Mouse (Mus musculus): ENCODE measurements around the gene Ywhah.
"Not testable (repeated sequence)": the region's sequence is repeated elsewhere in the genome, so short reads cannot be mapped to it uniquely, and the experiment has no call there.

Ywhah gene

GRCm38 (mm10) chr5:33011132-33012106, 7.2 kb upstream of the Ywhah start:
- no peak for DNase-seq (ENCODE audit: low read depth)

GRCm38 (mm10) chr5:33014096-33014495, 4.5 kb upstream of the Ywhah start:
- DNase-seq (ENCODE audit: low read depth): no peak

- no peak for DNase-seq (ENCODE audit: low read depth)
Measured at GRCm38 (mm10) chr5:33015579-33015978, 3.0 kb upstream of the Ywhah start.

- no peak for DNase-seq (ENCODE audit: low read depth)
Measured at GRCm38 (mm10) chr5:33018189-33018560, 441 bp upstream of the Ywhah start.

DNA sequence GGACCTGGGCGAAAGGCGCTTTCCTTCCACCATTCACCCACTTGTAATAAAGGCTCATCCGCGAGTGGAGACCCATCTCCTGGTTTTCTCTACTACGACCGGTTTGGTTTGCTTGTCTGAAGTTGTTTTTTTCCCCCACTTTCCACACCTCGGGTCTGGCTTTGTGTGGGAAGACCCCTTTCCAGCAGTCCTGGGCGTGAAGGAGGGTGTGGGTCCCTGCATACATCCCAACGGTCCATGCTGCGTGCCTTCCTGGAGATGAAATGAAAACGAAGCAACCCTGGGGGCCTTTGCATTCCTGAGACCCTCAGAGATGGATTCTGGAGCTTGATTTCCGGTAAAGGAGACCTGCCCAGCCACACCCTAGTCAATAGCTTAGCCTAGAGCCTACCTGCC, 808 bp downstream of the Ywhah start:
- DNase-seq (ENCODE audit: low read depth): no peak

- DNase-seq (ENCODE audit: low read depth): peak; percentile 81
Measured at GRCm38 (mm10) chr5:33021622-33022021, 3.0 kb downstream of the Ywhah start.

DNA sequence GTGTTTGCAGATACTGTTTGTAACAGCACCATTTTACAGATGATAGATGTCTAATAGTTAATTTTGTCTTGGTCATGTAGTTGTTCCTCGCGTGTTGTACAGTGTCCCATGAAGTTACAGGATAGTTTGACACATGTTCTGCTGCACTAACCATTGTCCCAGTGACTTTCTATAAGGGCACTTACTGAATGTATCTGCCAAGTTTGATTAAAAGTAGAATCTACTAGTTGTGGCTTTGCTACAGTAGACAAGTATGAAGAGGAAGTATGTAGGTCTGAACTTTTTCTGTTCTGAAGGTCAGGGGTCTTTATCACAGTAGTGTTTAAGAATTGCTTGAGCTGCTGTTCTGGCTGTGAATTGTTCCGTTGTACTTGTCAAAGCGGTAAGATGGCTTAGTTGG, 4.7 kb downstream of the Ywhah start:
- no peak for DNase-seq (ENCODE audit: low read depth)

DNA sequence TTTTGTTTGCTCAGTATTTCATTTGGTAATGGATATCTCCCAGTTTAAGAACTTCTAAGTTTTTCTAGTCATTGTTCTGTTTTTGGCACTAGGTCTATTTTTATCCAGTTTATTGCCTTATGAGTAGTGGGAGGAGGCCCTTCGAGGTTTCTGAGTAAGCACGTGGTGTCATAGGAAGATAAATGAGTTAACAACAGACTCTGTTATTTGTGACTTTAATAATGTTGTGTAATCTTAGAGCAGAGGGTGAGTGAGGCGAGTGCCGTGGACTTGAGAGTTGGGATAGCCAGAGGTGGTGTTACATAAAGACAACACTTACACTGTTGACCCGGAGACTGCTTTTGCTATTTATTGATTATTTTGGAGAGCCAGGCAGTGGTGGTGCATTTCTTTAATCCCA, 5.9 kb downstream of the Ywhah start:
- DNase-seq (ENCODE audit: low read depth): peak; percentile 70

GRCm38 (mm10) chr5:33028656-33029055, 10.0 kb downstream of the Ywhah start:
- DNase-seq (ENCODE audit: low read depth): no peak

DNA sequence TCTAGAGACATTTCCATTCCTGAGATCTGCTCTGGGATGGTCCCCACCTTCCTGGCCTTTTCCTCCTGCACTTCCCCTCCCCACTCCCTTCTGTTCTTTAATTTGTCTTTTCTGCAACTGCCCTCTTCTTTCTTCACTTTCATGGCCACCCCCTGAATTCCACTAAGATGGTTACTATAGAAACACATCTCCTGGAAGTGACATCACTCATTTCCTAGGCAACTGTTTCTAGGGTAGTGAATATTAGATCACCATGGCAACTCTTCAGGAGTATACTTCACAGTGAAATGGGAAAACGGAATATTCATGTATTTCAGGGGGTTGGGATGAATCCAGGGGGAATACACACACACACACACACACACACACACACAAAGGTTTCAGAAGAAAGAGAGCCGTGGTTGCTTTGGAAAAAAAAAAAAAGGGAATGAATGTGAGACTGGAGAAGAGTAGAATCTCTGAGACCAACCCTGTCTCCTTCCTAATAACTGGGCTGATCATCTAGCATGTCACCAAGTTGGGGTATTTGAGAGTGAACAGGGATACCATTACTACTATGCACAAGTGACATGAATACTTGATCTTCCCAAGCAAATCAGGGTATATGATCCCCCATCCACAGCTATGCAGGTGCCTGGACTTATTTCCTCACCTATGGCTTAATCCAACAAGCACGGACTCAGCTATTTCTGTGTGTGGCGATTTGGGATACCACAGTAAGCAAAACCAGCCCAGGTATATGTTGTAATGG, 12.0 kb downstream of the Ywhah start:
- DNase-seq (ENCODE audit: low read depth): peak; percentile 18

DNA sequence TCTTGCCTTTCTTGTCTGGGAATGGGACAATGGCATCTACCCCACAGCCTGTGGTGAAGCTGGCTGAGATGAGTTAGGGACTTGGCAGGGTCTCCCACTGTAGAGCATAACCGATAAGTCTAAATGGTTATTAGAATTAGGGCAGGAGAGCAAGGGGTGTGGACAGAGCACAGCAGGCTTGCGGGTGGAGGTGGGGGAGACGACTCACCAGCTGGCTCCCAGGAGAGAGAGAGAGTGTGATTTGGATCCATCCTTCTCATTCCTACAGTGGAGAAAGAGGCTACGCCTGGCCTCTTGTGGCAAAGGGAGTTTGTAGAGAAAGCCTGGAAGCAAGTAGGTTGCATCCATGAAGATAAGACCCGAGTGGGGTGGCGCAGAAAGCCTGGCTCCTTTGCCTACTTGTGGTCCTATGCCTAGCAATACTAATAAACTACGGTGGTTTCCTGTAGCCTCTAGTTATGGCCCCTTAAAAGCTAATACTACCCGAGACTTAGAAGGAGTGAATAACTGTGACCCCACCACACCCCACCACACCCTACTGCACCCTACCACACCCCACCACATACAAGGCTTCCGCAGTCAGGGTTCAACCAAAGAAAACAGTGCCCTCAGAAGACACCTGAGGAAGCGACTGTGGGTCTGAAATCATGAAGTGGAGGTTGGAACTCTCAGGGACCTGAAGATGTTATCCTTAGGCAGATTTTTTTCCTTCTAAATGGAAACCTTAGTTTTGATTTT, 13.6 kb downstream of the Ywhah start:
- no peak for DNase-seq (ENCODE audit: low read depth)

DNA sequence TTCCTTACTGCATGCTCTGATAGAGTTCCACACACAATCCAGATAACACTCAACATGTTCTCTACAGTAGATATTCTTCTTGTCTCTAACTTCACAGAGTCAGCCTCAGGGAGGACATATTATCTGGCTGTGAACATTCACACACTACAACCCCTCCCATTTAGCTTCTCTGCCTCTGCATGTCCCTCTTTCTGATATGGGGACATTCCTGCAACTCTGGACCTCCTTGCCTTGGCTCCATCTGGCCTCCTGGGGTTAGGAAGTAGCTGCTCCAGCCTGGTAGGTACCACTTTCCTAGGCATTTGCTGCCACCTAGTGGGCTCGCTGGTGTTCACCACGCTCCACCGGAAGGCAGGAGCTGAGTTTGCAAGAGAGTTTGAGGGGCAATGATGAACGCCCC, 14.5 kb downstream of the Ywhah start:
- DNase-seq (ENCODE audit: low read depth): peak; percentile 90

GRCm38 (mm10) chr5:33033633-33034032, 15.0 kb downstream of the Ywhah start:
- DNase-seq (ENCODE audit: low read depth): not testable (repeated sequence)

GRCm38 (mm10) chr5:33034100-33034499, 15.5 kb downstream of the Ywhah start:
- DNase-seq (ENCODE audit: low read depth): peak; percentile 35

GRCm38 (mm10) chr5:33034916-33035315, 16.3 kb downstream of the Ywhah start:
- no peak for DNase-seq (ENCODE audit: low read depth)

- peak; percentile 44 for DNase-seq (ENCODE audit: low read depth)
Measured at GRCm38 (mm10) chr5:33038656-33039509, 20.3 kb downstream of the Ywhah start.

DNA sequence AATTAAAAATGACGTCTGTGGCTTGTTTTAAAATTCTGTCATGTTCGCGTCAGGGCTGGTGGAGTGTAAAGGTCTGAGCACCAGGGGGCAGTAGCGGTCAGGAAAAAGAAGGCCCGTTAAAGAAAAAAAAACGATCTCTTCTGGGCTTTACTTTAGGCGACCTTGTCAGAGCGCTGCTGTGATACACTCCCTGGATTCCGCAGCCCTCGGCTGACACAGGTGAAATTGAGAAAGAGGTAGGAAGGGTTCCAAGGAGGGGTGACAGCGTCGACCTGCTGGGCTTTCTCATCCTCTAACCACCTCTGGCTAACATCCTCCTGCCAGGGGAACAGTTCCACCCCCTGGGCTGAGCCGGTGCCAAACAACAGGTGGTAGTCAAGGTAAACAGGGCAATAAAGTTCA, 20.9 kb downstream of the Ywhah start:
- peak; percentile 87 for DNase-seq (ENCODE audit: low read depth)

GRCm38 (mm10) chr5:33040735-33041134, 22.1 kb downstream of the Ywhah start:
- DNase-seq (ENCODE audit: low read depth): not testable (repeated sequence)

- no peak for DNase-seq (ENCODE audit: low read depth)
Measured at GRCm38 (mm10) chr5:33043397-33043796, 24.8 kb downstream of the Ywhah start.

- no peak for DNase-seq (ENCODE audit: low read depth)
Measured at GRCm38 (mm10) chr5:33044636-33045315, 26.2 kb downstream of the Ywhah start.

DNA sequence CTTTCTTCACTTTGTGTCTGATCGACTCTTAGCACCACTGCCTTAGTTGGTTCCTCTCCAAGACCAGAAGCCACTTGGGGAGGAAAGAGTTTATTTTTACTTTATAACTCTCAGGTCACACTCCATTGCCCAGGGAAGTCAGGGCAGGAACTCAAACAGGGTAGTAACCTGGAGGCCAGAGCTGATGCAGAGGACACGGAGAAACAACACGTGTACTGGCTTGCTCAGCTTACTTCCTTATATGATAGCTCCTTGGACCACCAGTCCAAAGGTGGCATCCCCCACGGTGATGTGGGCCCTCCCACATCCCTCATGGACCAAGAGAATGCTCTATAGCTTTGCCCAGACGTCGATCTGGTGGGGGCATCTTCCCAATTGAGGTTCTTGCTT, 26.7 kb downstream of the Ywhah start:
- DNase-seq (ENCODE audit: low read depth): no peak

Data from NIH3T3 (cell line).